Mouse (Mus musculus) intestine, postnatal 0 days (tissue): Measurements from ENCODE around the gene Hp. TPM values are rescaled to one million over a fixed set of nuclear protein-coding genes. Genes with fewer than 3 reads are reported as not detected.

Experiments
- ATAC-seq: fragments of 200-750 bp; cut with Nextera tagmentation; 2 replicates; pipeline ENCODE4 v1.8.0; 2017; ENCODE audit warnings: mild to moderate bottlenecking, moderate TSS enrichment, moderate library complexity
- H3K27ac ChIP-seq: fragments of 300-500 bp; sonication (generic); 2 replicates; pipeline ENCODE4 v1.5.1; 2014; ENCODE audit warnings: mild to moderate bottlenecking, low read depth, low read length, moderate library complexity
- H3K27me3 ChIP-seq: fragments of 300-500 bp; sonication (generic); replicated peaks from 2 replicates; pipeline ENCODE4 v1.6.1; 2014; ENCODE audit warnings: low read length, mixed read lengths; ENCODE audit not compliant: control insufficient read depth, insufficient read depth
- H3K36me3 ChIP-seq: fragments of 300-500 bp; sonication (generic); 2 replicates; pipeline ENCODE4 v1.6.1; 2014; ENCODE audit warnings: mild to moderate bottlenecking, moderate library complexity; ENCODE audit not compliant: control insufficient read depth, insufficient read depth
- H3K4me1 ChIP-seq: fragments of 300-500 bp; sonication (generic); replicated peaks from 2 replicates; pipeline ENCODE4 v1.6.1; 2014; ENCODE audit warnings: antibody characterized with exemption, low read length, mixed read lengths; ENCODE audit not compliant: control insufficient read depth, insufficient read depth
- H3K4me2 ChIP-seq: fragments of 300-500 bp; sonication (generic); replicated peaks from 2 replicates; pipeline ENCODE4 v1.6.1; 2014; ENCODE audit warnings: low read depth, mild to moderate bottlenecking, moderate library complexity
- H3K4me3 ChIP-seq: fragments of 300-500 bp; sonication (generic); 2 replicates; pipeline ENCODE4 v1.5.1; 2014; ENCODE audit warnings: low read depth, low read length
- H3K9ac ChIP-seq: fragments of 300-500 bp; sonication (generic); 2 replicates; pipeline ENCODE4 v1.6.1; 2014; ENCODE audit warnings: mild to moderate bottlenecking, low read depth, low read length
- H3K9me3 ChIP-seq: fragments of 300-500 bp; sonication (generic); 2 replicates; pipeline ENCODE4 v1.6.1; 2016; ENCODE audit warnings: mixed run types; ENCODE audit not compliant: control insufficient read depth
- CTCF ChIP-seq: sonication (generic); IDR thresholded peaks from 2 replicates; pipeline ENCODE4 v1.5.1; 2016; ENCODE audit warnings: low read depth, mild to moderate bottlenecking, control low read depth, antibody characterized with exemption, moderate library complexity
- WGBS: fragments of 180-500 bp; shearing (Covaris S2); extraction: QIAGEN DNeasy Blood & Tissue Kit; methylation state at CpG from one replicate; pipeline ENCODE4 v1.1.7; 2014; 5-methylcytosine and 5-hydroxymethylcytosine counted together
- polyA plus RNA-seq: library from polyadenylated mRNA; unstranded; fragments of >200 nt; fragmentation: Nextera tagmentation; extraction: Ambion mirVana; gene quantifications from 2 replicates; pipeline ENCODE4 v1.2.1, GENCODE M21; 2015

Hp gene
- polyA plus RNA-seq, 1 experiment from 2014 or later, result 0.47 TPM

DNA sequence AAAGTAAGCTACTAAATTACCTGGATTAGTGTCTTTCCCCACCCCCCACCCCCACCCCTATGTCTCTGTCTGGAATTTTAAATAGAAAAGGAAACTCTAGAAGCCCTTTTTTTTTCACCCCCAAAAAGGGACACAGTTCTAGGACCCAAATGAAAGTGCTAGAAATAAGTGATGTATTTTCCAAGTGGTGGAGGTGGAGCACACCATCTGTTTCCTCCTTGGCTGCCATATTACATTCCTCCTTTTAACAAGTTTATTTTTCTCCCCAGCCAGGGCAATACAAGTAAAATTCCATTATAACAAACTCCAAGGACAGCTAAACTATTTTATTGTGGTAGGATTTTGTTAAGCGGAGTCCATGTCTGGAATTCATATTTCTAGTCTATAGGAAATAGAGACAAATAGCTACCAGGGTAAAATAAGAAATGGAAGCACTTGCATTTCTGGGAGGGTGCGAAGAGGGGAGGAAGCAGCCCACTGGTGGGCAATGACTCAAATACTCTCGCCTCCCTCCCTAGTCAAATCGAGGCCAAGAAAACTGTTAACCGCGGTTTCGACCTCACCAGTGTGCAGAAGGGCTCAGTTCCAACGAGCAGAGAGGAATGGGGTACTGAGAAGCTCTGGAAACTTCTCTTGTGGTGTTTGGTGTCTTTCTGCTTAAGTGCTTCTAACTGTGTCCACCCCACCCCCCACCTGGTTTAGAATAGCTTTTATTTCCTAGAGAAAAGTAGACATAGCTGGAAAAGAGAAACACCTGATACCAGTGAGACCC, 36.0 kb downstream of the Hp start:
- Histone ChIP-seq H3K27ac (no peak overlapping the region), H3K27me3 (no peaks in the 10 kb centered on the region), H3K4me2 (no peak overlapping the region), H3K4me3 (no peak overlapping the region), H3K9me3 (no peaks in the 10 kb centered on the region), H3K36me3 (peaks cover 11% of the 10 kb centered on the region; the same call in 1 of the 2 replicates), H3K9ac (no peak overlapping the region), H3K4me1 (no peaks in the 10 kb centered on the region)
- ATAC-seq, result no peak
- WGBS, result 76% methylated on average over 8 of the region's 8 CpGs
- TF ChIP-seq CTCF, result no peak

DNA sequence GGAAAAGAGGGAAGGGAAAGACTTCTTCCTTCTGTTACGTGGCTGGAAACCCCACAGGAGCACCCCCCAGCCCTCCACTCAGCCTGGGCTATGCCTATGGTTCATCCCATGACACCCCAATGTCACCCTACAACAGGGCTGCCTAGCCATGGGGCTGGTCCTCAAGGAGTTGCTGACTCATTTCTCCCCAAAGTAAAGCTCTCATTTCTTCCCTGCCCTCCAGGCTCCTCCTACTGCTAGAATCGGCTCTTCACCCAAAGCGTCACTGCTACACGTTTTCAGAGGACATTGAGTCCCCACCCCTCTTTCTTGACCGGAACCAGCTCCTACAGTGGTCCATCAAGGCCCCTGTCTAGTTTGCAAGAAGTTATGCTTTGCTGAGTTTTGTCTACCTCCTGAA, 36.8 kb downstream of the Hp start:
- no peaks in the 10 kb centered on the region for H3K27me3 ChIP-seq

DNA sequence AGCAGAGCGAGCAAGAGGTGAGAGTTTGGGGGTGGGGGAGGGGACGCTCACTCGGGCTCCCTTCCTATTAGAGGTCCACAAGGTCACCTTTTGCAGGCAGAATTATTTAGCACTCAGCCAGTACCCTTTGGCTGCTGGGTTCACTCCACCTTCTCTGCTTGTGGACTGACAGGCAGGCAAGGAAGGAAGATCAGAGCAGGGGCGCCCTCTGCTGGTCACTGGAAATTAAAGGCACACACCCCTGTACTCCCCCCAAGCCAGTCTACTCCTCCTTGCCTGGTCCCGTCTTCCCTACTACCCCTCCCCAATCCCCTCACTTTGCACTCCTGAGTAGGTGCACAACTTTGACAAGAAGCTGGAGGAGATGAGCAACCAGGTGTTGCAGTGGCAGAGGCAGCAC, 42.3 kb downstream of the Hp start:
- H3K27ac ChIP-seq, result no peak overlapping the region
- H3K4me2 ChIP-seq, result no peak overlapping the region
- peak; percentile 88 for TF ChIP-seq CTCF
- no peaks in the 10 kb centered on the region for H3K36me3 ChIP-seq
- H3K4me3 ChIP-seq, result no peak overlapping the region
- H3K9me3 ChIP-seq, result no peaks in the 10 kb centered on the region
- 4% methylated on average over 5 of the region's 5 CpGs for WGBS
- peak; percentile 41; the same call in 1 of the 2 replicates for ATAC-seq
- no peaks in the 10 kb centered on the region for H3K27me3 ChIP-seq
- no peaks in the 10 kb centered on the region for H3K4me1 ChIP-seq
- no peak overlapping the region for H3K9ac ChIP-seq

More for the DNA sequence above, 36.8 kb downstream of the Hp start:
- TF ChIP-seq CTCF, result no peak
- ATAC-seq, result no peak
- no peaks in the 10 kb centered on the region for H3K4me1 ChIP-seq
- WGBS, result 68% methylated on average over 5 of the region's 5 CpGs
- H3K4me2 ChIP-seq, result no peak overlapping the region
- H3K27ac ChIP-seq, result no peak overlapping the region
- no peak overlapping the region for H3K4me3 ChIP-seq
- H3K9ac ChIP-seq, result no peak overlapping the region
- 0 out of 2 replicates have a peak, but pooled peaks cover 3% of the 10 kb centered on the region for H3K36me3 ChIP-seq
- H3K9me3 ChIP-seq, result no peaks in the 10 kb centered on the region

DNA sequence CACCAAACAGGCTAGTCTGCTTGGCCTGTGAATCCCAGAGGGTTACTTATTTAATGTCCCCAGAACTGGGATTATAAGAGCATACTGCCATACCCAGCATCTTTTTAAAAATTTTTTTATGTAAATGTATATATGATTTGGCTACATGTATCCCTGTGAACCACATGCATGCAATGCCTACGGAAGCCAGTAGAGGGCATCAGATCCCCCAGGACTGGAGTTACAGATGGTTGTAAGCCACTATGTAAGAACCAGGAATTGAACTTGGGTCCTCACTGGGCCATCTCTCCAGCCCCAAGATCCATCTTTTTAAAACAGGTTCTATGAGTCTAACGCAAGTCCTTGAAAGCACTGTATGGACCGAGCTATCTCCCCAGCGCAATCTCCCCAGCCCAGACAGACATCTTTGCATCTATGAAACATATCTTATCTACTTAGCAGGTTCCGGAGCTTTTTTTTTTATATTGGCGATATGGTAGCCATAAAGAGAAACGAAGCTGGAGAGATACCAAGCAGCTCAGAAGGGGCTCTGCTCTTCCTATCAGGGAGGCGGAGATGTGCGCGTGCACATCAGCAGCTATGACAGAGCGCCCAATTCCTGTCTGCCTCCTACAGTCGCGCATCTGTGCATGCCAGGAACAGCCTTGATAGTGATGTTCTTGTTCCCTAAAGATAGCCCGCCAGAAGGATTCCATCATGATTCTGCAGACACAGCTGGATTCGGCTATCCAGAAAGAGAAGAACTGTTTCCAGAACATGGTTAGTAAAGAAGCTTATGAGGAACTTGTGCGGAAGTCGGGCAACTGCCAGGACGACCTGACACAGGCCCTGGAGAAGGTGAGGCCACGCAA, 43.6 kb downstream of the Hp start:
- no peak for ATAC-seq
- H3K4me2 ChIP-seq, result no peak overlapping the region
- H3K9ac ChIP-seq, result no peak overlapping the region
- H3K4me1 ChIP-seq, result no peaks in the 10 kb centered on the region
- no peaks in the 10 kb centered on the region for H3K9me3 ChIP-seq
- H3K4me3 ChIP-seq, result no peak overlapping the region
- peak; percentile 67 for TF ChIP-seq CTCF
- no peak overlapping the region for H3K27ac ChIP-seq
- 83% methylated on average over 19 of the region's 19 CpGs for WGBS
- no peaks in the 10 kb centered on the region for H3K36me3 ChIP-seq
- H3K27me3 ChIP-seq, result no peaks in the 10 kb centered on the region

Other genes with a start within 250 kb of the Hp start
- not detected in 2 replicates for gene Pmfbp1, start 85.1 kb downstream of the Hp start, polyA plus RNA-seq
- 7.8 and 8.9 TPM in 2 replicates for gene Dhx38, start 13.3 kb downstream of the Hp start, polyA plus RNA-seq
- 13.9 and 17.0 TPM in 2 replicates for gene Txnl4b, start 13.3 kb downstream of the Hp start, polyA plus RNA-seq
- 12.5 and 13.5 TPM in 2 replicates for gene Dhodh, start 29.5 kb upstream of the Hp start, polyA plus RNA-seq
- gene Pkd1l3, start 35.3 kb upstream of the Hp start, polyA plus RNA-seq, result not detected in 2 replicates
- gene Ist1, start 114.1 kb upstream of the Hp start, polyA plus RNA-seq, result 86.9 and 88.1 TPM in 2 replicates
- 6.4 and 6.6 TPM in 2 replicates for gene Zfp821, start 126.4 kb upstream of the Hp start, polyA plus RNA-seq
- gene Atxn1l, start 158.6 kb upstream of the Hp start, polyA plus RNA-seq, result 2.4 and 2.6 TPM in 2 replicates
- 27.1 and 28.2 TPM in 2 replicates for gene Ap1g1, start 199.4 kb upstream of the Hp start, polyA plus RNA-seq